Mouse (Mus musculus): ENCODE results near the gene Gm39566.

Gene Gm39566

DNA sequence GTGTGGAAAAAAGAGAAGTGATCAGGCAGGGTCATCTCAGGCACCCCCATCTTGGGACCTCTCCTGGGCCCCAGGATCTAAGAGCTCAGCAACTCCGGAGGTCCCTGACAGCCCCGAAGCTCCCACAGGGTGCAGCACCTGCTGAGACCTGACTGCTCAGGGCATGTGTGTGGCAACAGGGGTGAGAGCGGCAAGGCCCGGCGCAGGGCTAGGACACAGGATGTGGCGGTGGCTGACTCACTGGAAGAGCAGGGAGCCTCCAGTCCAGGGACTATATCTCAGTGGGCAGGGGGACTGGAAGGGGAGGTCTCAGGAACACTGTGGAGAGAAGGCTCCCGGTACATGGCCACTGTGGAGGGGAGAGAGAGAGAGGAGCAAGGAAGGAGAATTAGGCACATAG lies 17.2 kb downstream of the Gm39566 start:
- in situ Hi-C loops (cut with MseI, MboI), result no loop called here

DNA sequence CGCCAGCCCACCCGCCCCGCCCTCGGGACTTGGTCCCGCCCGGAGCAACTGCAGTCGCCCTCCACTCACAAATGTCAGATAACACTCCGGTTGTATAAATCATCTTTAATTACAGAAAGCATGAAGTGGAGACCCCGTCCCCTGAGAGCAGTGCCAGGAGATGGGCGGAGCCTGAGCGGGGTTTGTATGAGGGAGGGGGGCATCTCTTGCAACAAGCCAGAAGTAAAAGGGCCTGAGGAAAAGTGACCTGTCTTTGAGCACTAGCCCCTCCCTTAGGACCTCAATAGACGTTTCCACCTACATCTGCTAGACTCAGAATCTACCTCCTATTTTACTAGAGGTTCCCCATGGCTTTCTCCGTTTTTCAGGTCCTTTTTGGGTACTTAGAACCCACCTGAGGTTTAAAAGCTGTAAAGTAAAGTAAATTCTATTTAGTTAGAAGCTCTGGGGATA lies 19.1 kb downstream of the Gm39566 start:
- in situ Hi-C loops (cut with MseI, MboI), result no loop called here

DNA sequence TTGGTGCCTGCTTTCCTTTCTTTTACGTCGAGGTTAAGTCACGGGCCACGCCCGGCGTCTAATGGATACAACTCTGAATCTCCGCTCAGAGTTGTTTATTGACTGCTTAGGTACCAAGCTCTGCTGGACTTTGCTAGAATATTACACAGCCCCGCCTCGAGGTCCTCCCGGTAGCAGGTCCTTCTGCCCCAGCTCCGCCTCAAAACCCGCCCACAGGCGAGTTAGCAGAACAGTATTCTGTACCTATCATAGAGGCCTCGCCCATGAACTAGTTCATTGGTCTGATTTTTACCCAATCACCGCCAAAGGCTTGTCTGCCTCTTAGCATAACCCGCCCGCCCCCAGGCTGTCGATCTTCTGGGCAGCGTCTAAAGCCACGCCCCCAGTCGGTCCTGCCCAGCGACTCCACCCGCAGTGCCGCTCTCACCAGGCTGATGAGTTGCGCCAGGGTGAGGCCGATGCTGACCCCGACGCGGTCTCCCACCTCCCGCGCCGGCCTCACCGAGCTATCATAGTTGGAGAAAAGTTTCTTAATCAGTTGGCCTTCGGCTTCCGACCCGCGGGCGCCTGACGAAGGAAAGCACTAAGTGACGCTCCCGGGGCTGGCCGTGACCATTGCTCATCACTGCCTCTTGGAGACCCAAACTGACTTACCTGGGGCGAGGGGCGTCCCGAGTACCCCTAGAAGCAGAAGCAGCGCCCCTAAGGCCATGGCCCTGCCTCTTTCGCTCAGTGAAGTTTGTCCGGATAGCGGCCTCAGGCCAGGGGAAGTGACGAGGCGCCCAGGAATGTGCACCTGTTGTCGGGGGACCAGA lies 19.7 kb downstream of the Gm39566 start, which contains the start of gene Chrnb1:
Chrnb1 (minus strand) TSS at position 776 of the 815 bp plus-strand sequence.
- in situ Hi-C loops (cut with MseI, MboI), result no loop called here

DNA sequence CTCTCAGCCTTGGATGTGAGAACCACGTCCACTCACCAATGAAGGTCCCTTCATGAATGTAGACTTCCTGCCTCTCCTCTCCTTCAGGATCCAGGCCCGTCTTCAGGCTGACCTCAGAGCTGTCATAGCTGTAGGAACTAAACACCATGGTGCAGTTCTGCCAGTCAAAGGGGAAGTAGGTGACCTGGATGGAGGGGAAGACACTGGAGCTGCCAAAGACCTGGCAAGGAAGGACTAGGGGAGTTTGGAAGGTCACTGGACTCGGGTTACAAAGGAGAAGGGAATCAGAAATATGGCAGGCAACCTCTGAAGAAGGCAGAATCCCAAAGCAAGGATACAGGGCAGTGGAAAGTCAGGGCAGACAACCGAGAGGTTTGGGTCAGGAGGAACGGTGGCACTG lies 21.7 kb downstream of the Gm39566 start:
- in situ Hi-C loops (cut with MseI, MboI), result no loop called here

DNA sequence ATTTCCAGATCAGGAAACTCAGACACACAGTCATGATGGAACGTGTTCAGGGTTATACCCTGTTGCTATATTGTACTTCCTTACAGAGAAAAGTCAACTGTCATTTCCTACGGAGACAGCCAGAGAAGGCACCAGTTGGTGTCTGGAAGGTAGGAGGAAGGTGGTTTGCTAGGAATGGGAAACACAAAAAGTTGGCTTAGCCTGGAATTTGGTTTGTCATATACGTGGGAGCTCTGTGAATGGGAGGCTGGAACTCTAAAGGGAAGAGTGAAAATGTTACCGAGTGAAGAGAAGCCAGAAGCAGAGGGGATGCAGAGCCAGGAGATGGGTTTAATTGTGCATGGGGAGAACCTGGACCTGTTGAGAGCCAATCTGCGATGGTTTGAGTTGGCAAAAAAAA lies 23.7 kb downstream of the Gm39566 start:
- in situ Hi-C loops (cut with MseI, MboI), result no loop called here

DNA sequence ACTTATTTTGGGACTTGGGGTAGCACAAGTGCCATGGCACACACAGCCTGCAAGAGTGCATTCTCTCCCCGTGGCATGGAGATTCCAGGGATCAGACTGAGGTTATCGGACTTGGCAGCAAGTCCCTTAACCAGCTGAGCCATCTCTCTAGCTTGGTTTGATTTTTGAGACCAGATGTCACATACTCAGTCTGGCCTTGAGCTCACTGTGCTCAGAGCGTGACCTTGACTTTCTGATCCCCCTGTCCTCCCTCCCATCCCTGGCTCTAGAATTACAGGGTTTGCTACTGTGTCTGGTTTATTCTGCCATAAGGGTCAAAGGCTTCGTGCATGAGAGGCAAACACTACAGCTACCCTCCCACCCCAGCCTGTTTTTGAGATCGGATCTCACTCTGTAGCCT lies 25.7 kb downstream of the Gm39566 start:
- in situ Hi-C loops (cut with MseI, MboI), result no loop called here

DNA sequence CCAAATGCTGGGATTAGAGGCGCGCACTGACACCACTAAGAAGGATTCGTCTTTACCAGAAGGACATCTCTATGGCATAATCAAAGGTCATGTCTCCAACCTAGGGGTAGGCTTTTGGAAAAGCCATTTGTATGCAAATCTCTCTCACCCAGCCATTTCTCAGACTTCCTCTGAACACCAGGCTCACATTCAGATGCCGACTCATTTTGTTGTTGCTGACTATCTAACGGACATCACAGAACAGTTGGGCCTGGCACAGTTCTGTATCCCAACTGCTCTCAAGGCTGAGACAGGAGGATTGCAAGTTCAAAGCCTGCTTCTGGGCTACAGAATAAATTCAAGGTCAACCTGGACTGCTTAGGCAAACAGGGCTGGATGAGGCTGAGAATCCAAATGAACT lies 27.8 kb downstream of the Gm39566 start:
- in situ Hi-C loops (cut with MseI, MboI), result no loop called here

DNA sequence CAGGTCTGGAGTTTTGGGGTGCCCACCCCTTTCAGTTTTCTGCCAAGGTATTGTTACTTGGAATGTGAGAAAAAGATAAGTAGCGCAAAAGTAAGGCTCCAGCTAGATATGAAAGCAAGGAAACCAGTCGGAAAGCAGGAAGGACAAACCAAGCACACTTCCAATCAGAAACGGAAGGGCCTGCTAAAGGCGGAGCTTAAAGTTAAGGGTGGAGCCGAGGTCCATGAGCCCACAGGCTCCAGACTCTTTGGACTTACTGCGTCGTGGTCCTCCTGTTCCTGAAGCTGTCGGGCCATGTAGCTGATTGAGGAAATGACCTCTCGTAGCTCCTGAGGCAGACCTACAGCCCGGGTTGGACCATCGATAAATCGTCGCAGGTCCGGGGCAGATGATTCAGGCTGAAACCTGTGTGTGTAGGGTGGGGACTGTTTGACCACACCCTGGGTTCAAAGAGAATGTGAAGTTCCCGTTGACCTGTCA lies 30.3 kb downstream of the Gm39566 start:
- in situ Hi-C loops (cut with MseI, MboI), result no loop called here

DNA sequence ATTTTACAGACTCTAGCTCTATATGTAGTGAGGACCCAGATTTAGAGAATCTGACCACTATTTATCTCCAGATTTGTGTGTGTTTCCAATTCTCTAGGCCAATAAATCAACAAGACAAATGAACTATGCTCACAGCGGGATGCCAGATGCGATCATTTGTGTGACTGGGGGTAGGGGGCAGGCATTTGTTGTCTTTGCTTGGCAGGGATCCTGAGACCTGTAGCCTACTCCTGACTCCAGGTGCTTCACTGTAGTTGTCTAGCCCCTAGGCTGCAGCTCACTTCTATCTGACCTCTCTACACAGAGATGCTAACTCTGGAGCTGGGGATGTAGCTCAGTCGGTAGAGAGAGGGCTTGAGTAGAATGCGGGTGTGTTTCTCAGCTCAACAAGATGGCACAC lies 33.3 kb downstream of the Gm39566 start:
- in situ Hi-C loops (cut with MseI, MboI), result no loop called here

DNA sequence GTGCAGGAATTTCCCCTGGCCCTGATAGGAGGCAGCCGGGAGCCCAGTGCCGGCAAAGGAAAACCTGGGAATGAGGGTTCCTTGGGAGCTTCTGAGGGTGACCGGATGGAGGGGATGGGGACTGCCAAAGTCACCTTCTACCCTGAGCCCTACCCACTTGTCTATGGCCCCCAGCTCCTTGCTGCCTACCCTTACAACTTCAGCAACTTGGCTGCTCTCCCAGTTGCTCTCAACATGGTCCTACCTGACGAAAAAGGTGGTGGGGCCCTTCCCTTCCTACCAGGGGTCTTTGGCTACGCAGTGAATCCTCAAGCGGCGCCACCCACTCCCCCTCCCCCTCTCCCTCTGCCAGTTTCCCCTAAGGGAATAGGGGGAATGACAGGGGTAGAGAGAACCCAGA lies 36.1 kb downstream of the Gm39566 start:
- in situ Hi-C loops (cut with MseI, MboI), result no loop called here

DNA sequence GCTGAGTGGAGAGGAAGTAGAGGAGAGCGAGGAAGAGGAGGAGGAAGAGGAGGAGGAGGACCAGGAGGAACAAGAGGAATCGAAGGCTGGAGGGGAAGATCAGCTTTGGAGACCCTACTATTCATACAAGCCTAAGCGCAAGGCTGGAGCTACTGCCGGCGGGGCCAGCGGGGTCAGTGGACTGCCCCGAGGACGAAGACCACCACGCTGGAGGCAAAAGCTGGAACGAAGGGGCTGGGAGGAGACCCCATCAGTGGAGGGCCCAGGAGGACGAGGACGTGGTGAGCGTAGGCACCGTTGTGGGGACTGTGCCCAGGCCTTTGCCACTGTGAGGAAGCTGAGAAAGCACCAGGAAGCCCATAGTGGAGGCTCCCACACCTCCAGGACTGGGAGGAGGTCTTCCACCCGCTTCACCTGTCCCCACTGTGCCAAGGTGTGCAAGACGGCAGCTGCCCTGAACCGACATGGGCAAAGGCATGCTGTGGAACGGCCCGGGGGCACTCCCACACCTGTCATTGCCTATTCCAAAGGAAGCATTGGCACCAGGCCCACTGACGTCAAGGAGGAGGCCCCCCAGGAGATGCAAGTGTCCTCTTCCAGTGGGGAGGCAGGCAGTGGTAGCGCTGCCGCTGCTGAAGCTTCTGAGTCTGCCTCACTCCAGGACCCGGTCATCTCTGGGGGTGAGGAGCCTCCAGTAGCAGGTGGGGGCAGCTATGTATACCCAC lies 36.7 kb downstream of the Gm39566 start:
- in situ Hi-C loops (cut with MseI, MboI), result no loop called here

DNA sequence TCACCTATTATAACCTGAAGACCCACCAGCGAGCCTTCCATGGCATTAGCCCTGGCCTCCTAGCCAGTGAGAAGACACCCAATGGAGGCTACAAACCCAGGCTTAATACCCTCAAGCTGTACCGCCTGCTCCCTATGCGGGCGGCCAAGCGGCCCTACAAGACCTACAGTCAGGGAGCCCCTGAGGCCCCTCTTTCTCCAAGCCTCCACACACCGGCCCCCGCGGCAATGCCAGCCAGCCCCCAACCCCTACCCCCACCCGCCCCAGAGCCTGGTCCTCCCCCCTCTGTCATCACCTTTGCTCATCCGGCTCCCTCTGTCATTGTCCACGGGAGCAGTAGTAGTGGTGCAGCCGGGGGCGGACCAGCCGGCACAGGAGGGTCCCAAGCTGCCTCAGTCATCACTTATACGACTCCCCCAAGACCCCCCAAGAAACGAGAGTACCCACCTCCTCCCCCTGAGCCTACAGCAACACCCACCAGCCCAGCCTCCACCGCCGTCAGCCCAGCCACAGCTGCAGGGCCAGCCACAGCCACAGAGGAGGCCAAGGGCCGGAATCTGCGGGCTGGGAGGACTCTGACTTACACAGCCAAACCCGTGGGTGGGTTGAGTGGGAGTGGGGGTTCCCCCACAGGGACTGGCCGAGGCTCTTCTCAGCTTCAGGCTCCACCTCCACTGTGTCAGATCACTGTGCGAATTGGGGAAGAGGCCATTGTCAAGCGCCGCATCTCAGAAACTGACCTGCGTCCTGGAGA lies 37.4 kb downstream of the Gm39566 start:
- in situ Hi-C loops (cut with MseI, MboI), result no loop called here

DNA sequence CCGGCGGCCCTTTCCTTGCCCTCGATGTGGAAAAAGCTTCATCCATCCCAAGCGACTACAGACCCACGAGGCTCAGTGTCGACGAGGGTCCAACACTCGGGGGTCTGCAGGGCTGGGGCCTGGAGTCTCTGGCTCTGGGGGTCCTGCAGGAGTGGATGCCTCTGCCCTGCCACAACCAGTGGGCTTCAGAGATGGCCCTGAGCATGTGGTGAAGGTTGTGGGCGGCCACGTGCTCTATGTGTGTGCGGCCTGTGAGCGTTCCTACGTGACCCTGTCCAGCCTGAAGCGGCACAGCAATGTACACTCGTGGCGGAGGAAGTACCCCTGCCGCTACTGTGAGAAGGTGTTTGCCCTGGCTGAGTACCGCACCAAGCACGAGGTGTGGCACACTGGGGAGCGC lies 38.6 kb downstream of the Gm39566 start:
- in situ Hi-C loops (cut with MseI, MboI), result no loop called here

DNA sequence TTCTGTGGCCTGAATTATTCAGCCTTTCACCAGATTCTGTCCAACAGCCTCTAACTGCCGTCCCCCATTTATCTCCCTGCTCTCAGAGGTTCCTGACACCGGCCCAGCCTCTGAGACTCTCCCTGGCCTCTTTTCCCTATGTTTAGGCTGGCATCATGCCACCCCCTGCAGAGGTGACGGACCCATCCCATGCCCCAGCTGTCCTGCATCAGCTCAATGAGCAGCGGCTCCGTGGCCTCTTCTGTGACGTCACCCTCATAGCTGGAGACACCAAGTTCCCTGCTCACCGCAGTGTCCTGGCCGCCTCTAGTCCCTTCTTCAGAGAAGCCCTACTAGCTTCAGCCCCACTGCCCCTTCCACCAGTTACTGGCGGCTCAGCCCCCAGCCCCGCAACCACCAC lies 39.4 kb downstream of the Gm39566 start:
- in situ Hi-C loops (cut with MseI, MboI), result no loop called here

DNA sequence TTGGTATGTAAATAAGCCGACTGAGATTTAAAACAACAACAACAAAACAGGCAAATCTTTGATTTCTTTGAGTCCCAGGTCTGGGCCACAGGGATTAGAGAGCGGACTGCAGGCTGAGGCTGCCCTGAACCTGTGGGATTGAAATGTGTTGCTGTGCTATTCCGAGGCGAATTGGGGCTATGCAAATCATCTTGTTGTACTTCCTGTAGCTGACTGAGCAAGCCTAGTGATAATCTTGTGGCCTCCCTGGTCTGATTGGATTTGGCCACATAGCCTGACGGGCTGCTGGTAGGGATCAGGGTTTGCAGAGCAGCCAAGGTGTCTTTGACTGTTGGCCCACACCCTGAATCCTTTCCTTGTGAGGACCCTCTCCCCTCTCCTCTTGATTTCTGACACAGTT lies 40.1 kb downstream of the Gm39566 start:
- in situ Hi-C loops (cut with MseI, MboI), result no loop called here

DNA sequence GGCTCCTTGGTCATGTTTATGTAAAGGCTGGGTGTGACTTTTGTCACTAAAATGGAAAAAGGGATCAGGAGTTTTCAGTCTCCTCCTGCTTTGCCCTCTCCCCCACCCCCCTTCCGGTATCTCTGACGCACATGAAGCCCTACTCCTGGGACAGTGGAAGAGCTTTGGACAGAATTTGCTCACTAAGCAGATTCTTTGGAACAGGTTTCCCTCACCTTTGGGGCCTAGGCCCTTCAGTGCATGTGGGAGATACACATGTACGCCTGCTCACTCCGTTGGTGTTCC lies 47.5 kb downstream of the Gm39566 start:
- in situ Hi-C loops (cut with MseI, MboI), result no loop called here

DNA sequence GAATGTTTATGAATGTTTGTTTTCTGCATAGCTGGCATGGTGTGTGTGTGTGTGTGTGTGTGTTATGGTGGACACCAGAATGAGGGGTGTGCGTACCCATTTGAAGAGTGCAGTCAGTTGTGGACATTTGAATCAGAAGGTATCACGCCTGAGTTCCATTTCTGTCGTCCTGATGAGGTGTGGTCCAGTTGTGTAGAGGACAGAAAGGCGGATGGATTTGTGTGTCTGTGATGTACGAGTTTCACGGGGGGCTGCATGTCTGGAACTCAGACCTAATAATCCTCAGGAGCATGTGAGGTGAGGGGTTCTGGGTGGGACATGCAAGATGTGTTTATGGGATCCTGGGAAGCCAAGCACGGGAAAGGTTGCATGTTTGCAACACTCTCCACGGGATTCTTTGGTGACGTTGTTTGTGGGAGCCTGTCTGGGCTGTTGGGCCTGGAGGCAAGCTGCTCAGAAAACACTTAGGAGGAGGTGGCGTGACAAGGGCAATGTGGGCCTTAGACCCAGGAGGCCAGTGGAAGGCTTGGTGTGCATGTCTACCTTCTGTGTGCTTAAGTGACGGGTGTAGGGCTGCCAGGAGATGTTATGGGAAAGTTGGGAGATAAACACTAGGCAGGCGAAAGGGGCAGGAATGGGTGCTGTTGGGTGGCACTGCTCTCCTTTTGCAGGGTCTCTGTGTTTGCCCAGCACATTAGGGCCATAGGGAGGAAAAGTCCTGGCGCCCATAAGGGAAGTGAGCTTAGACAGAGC lies 48.0 kb downstream of the Gm39566 start:
- in situ Hi-C loops (cut with MseI, MboI), result no loop called here

DNA sequence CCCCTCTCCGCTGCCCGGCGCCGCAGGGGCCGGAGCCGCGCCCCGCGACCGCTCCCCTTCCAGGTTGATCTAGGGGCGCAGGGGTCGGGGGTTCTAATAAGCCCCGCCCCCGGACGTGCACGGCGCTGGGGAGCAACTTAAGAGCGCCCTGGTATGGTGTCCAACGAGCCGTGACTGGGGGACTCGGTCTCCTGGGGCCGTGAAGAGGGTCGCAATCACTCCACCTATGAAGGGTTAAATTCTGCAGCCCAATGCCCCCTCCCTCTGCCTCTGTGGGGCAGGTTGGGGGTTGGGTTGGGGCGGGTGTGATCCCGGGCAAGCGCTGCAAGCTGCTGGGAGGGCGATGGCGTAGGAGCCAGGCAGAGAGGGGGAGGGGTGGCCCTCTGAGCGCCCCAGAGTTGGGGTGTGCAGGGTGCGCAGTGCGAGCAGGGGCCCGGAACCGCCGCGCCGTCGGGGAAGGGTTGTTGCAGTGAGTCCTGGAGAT lies 48.9 kb downstream of the Gm39566 start:
- in situ Hi-C loops (cut with MseI, MboI), result no loop called here

DNA sequence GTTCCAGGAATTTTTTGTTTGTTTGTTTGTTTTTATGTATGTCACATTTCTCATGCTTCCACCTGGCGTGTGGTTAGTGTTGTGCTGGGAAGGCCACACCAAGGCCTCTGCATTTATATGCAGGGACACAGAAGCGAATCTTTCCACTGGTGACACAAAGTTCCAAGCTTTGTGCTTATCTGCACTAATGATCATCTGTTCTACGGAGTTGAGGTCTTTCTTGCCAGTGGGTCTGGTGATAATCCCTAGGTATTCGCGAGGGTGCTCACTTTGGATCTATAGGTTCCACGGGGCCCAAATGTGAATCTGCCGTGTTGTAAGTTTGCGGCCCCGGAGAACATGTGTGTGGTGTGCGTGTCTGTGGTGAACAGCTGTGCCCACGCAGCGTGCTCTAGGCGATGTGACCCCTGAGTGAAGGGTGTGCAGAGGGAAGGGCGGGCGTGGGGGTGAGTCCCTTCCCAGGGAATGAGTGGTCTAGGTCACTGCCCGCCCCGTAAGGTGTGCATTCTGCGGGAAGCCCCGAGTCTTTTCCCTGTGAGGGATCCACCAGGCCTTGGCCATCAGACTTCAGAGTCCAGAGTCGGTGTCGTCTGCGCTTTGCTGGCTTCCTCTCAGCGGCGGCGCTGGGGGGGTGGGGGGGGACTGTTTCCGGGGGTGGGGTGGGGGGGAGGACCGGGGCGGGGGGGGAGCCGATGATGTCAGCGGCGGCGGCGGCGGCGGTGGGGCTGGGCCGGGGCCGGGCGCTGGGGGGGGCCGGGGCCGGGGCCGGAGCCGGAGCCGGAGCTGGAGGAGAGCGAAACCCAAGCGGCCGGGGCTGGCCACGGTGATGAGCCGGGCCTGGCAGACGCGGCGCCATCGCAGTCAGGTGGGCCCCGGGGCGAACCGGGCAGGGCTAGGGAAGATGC lies 49.6 kb downstream of the Gm39566 start, which contains the start of gene Zbtb4:
Zbtb4 (plus strand) TSS at position 692 of the 905 bp plus-strand sequence.
- in situ Hi-C loops (cut with MseI, MboI), result no loop called here

DNA sequence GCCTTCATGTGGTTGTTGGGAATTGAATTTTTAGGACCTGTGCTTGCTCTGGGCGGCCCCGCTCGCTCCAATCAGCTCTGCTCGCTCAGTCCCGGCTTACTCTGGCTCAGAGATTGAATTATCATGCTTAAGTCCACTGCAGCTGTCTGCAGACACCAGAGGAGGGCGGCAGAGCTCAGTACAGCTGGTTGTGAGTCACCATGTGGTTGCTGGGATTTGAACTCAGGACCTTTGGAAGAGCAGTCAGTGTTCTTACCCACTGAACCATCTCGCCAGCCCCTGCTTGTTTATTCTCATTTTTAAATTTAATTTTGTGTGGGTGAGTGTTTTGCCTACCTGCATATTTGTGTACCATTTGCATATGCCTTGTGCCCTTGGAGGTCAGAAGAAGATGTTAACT lies 51.5 kb downstream of the Gm39566 start:
- in situ Hi-C loops (cut with MseI, MboI), result no loop called here
